Mouse (Mus musculus): ENCODE measurements around the gene Scd4. TPM values are rescaled to one million over a fixed set of nuclear protein-coding genes. Genes with fewer than 3 reads are reported as not detected.

Scd4 gene
- polyA plus RNA-seq, 1 experiment from 2014 or later = 0.11 TPM

GRCm38 (mm10) chr19:44310814-44311213, 22.1 kb upstream of the Scd4 start:
- Histone ChIP-seq H3K9me3 (ENCODE audit: control insufficient read depth, low read length) (no peaks in the 10 kb centered on the region), H3K9ac (ENCODE audit: low read depth, low read length) (no peak overlapping the region), H3K36me3 (ENCODE audit: control insufficient read depth, insufficient read depth, low read length) (peaks cover 26% of the 10 kb centered on the region), H3K27me3 (ENCODE audit: control insufficient read depth, insufficient read depth, low read length) (no peaks in the 10 kb centered on the region), H3K27ac (ENCODE audit: low read depth, low read length) (no peak overlapping the region), H3K4me3 (ENCODE audit: low read length) (no peak overlapping the region), H3K4me1 (ENCODE audit: control insufficient read depth, insufficient read depth, low read length) (peaks cover 30% of the 10 kb centered on the region), H3K4me2 (replicated peaks; ENCODE audit: low read depth, low read length) (no peak overlapping the region)
- ATAC-seq (ENCODE audit: low FRiP score, low TSS enrichment) = no peak
- 42% methylated on average over 5 of the region's 5 CpGs for WGBS

- no peak overlapping the region for H3K4me3 ChIP-seq (ENCODE audit: low read length)
- H3K4me1 ChIP-seq (ENCODE audit: control insufficient read depth, insufficient read depth, low read length) = peaks cover 30% of the 10 kb centered on the region
- 14% methylated on average over 8 of the region's 8 CpGs for WGBS
- H3K36me3 ChIP-seq (ENCODE audit: control insufficient read depth, insufficient read depth, low read length) = peaks cover 21% of the 10 kb centered on the region
- no peak overlapping the region; the same call in 1 of the 2 replicates for H3K4me2 ChIP-seq (replicated peaks; ENCODE audit: low read depth, low read length)
- no peaks in the 10 kb centered on the region for H3K27me3 ChIP-seq (ENCODE audit: control insufficient read depth, insufficient read depth, low read length)
- H3K27ac ChIP-seq (ENCODE audit: low read depth, low read length) = peak overlapping the region; percentile 37; the same call in 1 of the 2 replicates
- no peaks in the 10 kb centered on the region for H3K9me3 ChIP-seq (ENCODE audit: control insufficient read depth, low read length)
- peak; percentile 25; the same call in 1 of the 2 replicates for ATAC-seq (ENCODE audit: low FRiP score, low TSS enrichment)
- H3K9ac ChIP-seq (ENCODE audit: low read depth, low read length) = no peak overlapping the region
Observed at GRCm38 (mm10) chr19:44311306-44312006, 21.4 kb upstream of the Scd4 start.

- Histone ChIP-seq H3K27ac (ENCODE audit: low read depth, low read length) (peak overlapping the region; percentile 37; the same call in 1 of the 2 replicates), H3K4me3 (ENCODE audit: low read length) (no peak overlapping the region), H3K9ac (ENCODE audit: low read depth, low read length) (no peak overlapping the region), H3K4me1 (ENCODE audit: control insufficient read depth, insufficient read depth, low read length) (peaks cover 30% of the 10 kb centered on the region), H3K36me3 (ENCODE audit: control insufficient read depth, insufficient read depth, low read length) (peaks cover 16% of the 10 kb centered on the region), H3K27me3 (ENCODE audit: control insufficient read depth, insufficient read depth, low read length) (no peaks in the 10 kb centered on the region), H3K4me2 (replicated peaks; ENCODE audit: low read depth, low read length) (no peak overlapping the region), H3K9me3 (ENCODE audit: control insufficient read depth, low read length) (no peaks in the 10 kb centered on the region)
- 14% methylated on average over 4 of the region's 4 CpGs for WGBS
- ATAC-seq (ENCODE audit: low FRiP score, low TSS enrichment) = peak; percentile 61
Observed at GRCm38 (mm10) chr19:44312007-44312360, 20.9 kb upstream of the Scd4 start.

GRCm38 (mm10) chr19:44313066-44313465, 19.8 kb upstream of the Scd4 start:
- Histone ChIP-seq H3K9ac (ENCODE audit: low read depth, low read length) (no peak overlapping the region), H3K9me3 (ENCODE audit: control insufficient read depth, low read length) (no peaks in the 10 kb centered on the region), H3K4me3 (ENCODE audit: low read length) (no peak overlapping the region), H3K4me1 (ENCODE audit: control insufficient read depth, insufficient read depth, low read length) (peaks cover 30% of the 10 kb centered on the region), H3K27me3 (ENCODE audit: control insufficient read depth, insufficient read depth, low read length) (no peaks in the 10 kb centered on the region), H3K27ac (ENCODE audit: low read depth, low read length) (no peak overlapping the region), H3K36me3 (ENCODE audit: control insufficient read depth, insufficient read depth, low read length) (peaks cover 5% of the 10 kb centered on the region; the same call in 1 of the 2 replicates), H3K4me2 (replicated peaks; ENCODE audit: low read depth, low read length) (no peak overlapping the region)
- no peak for ATAC-seq (ENCODE audit: low FRiP score, low TSS enrichment)
- 91% methylated on average over 3 of the region's 3 CpGs for WGBS

GRCm38 (mm10) chr19:44314327-44314759, 18.5 kb upstream of the Scd4 start:
- ATAC-seq (ENCODE audit: low FRiP score, low TSS enrichment) = peak; percentile 86
- Histone ChIP-seq H3K4me3 (ENCODE audit: low read length) (peak overlapping the region; percentile 38), H3K9me3 (ENCODE audit: control insufficient read depth, low read length) (no peaks in the 10 kb centered on the region), H3K4me2 (replicated peaks; ENCODE audit: low read depth, low read length) (peak overlapping the region; percentile 65), H3K27ac (ENCODE audit: low read depth, low read length) (peak overlapping the region; percentile 70; the same call in 1 of the 2 replicates), H3K36me3 (ENCODE audit: control insufficient read depth, insufficient read depth, low read length) (no peaks in the 10 kb centered on the region), H3K9ac (ENCODE audit: low read depth, low read length) (peak overlapping the region; percentile 49), H3K4me1 (ENCODE audit: control insufficient read depth, insufficient read depth, low read length) (peaks cover 30% of the 10 kb centered on the region), H3K27me3 (ENCODE audit: control insufficient read depth, insufficient read depth, low read length) (no peaks in the 10 kb centered on the region)
- WGBS = 1% methylated on average over 18 of the region's 18 CpGs

GRCm38 (mm10) chr19:44314871-44315414, 17.9 kb upstream of the Scd4 start:
- Histone ChIP-seq H3K4me2 (replicated peaks; ENCODE audit: low read depth, low read length) (peak overlapping the region; percentile 65), H3K4me3 (ENCODE audit: low read length) (peak overlapping the region; percentile 38)
- 2% methylated on average over 11 of the region's 11 CpGs for WGBS

GRCm38 (mm10) chr19:44316752-44317315, 16.1 kb upstream of the Scd4 start:
- peaks cover 15% of the 10 kb centered on the region for H3K4me1 ChIP-seq (ENCODE audit: control insufficient read depth, insufficient read depth, low read length)
- no peak overlapping the region for H3K9ac ChIP-seq (ENCODE audit: low read depth, low read length)
- no peak for ATAC-seq (ENCODE audit: low FRiP score, low TSS enrichment)

More at GRCm38 (mm10) chr19:44314871-44315414, 17.9 kb upstream of the Scd4 start:
- Histone ChIP-seq H3K36me3 (ENCODE audit: control insufficient read depth, insufficient read depth, low read length) (no peaks in the 10 kb centered on the region), H3K27ac (ENCODE audit: low read depth, low read length) (peak overlapping the region; percentile 70; the same call in 1 of the 2 replicates), H3K4me1 (ENCODE audit: control insufficient read depth, insufficient read depth, low read length) (peaks cover 30% of the 10 kb centered on the region), H3K27me3 (ENCODE audit: control insufficient read depth, insufficient read depth, low read length) (no peaks in the 10 kb centered on the region), H3K9ac (ENCODE audit: low read depth, low read length) (peak overlapping the region; percentile 49; the same call in 1 of the 2 replicates), H3K9me3 (ENCODE audit: control insufficient read depth, low read length) (no peaks in the 10 kb centered on the region)
- ATAC-seq (ENCODE audit: low FRiP score, low TSS enrichment) = peak; percentile 50; the same call in 1 of the 2 replicates

GRCm38 (mm10) chr19:44317391-44317790, 15.5 kb upstream of the Scd4 start:
- Histone ChIP-seq H3K9ac (ENCODE audit: low read depth, low read length) (no peak overlapping the region), H3K36me3 (ENCODE audit: control insufficient read depth, insufficient read depth, low read length) (no peaks in the 10 kb centered on the region), H3K4me3 (ENCODE audit: low read length) (no peak overlapping the region), H3K4me2 (replicated peaks; ENCODE audit: low read depth, low read length) (no peak overlapping the region), H3K27me3 (ENCODE audit: control insufficient read depth, insufficient read depth, low read length) (no peaks in the 10 kb centered on the region), H3K27ac (ENCODE audit: low read depth, low read length) (no peak overlapping the region), H3K9me3 (ENCODE audit: control insufficient read depth, low read length) (no peaks in the 10 kb centered on the region), H3K4me1 (ENCODE audit: control insufficient read depth, insufficient read depth, low read length) (peaks cover 10% of the 10 kb centered on the region; the same call in 1 of the 2 replicates)
- WGBS = 81% methylated on average over 5 of the region's 5 CpGs
- ATAC-seq (ENCODE audit: low FRiP score, low TSS enrichment) = no peak

More at GRCm38 (mm10) chr19:44316752-44317315, 16.1 kb upstream of the Scd4 start:
- no peaks in the 10 kb centered on the region for H3K36me3 ChIP-seq (ENCODE audit: control insufficient read depth, insufficient read depth, low read length)
- no peak overlapping the region for H3K4me2 ChIP-seq (replicated peaks; ENCODE audit: low read depth, low read length)
- no peaks in the 10 kb centered on the region for H3K9me3 ChIP-seq (ENCODE audit: control insufficient read depth, low read length)
- H3K27me3 ChIP-seq (ENCODE audit: control insufficient read depth, insufficient read depth, low read length) = no peaks in the 10 kb centered on the region
- H3K27ac ChIP-seq (ENCODE audit: low read depth, low read length) = no peak overlapping the region
- WGBS = 25% methylated on average over 5 of the region's 5 CpGs
- H3K4me3 ChIP-seq (ENCODE audit: low read length) = no peak overlapping the region

- H3K27me3 ChIP-seq (ENCODE audit: control insufficient read depth, insufficient read depth, low read length) = no peaks in the 10 kb centered on the region
- no peak overlapping the region for H3K27ac ChIP-seq (ENCODE audit: low read depth, low read length)
- no peaks in the 10 kb centered on the region for H3K36me3 ChIP-seq (ENCODE audit: control insufficient read depth, insufficient read depth, low read length)
- H3K4me1 ChIP-seq (ENCODE audit: control insufficient read depth, insufficient read depth, low read length) = peaks cover 10% of the 10 kb centered on the region; the same call in 1 of the 2 replicates
- no peak overlapping the region for H3K4me2 ChIP-seq (replicated peaks; ENCODE audit: low read depth, low read length)
- H3K9me3 ChIP-seq (ENCODE audit: control insufficient read depth, low read length) = no peaks in the 10 kb centered on the region
- ATAC-seq (ENCODE audit: low FRiP score, low TSS enrichment) = no peak
- H3K9ac ChIP-seq (ENCODE audit: low read depth, low read length) = no peak overlapping the region
- no peak overlapping the region for H3K4me3 ChIP-seq (ENCODE audit: low read length)
Observed at GRCm38 (mm10) chr19:44318545-44318944, 14.3 kb upstream of the Scd4 start.

Data from kidney, embryonic 14.5 days (tissue).